Mouse (Mus musculus): ENCODE measurements at regions not wholly inside any gene's neighbourhood (a gene's known extent, or its start where the extent isn't known, plus 50 kb on each side); places are given as distances from the start of the nearest gene placed in this dataset.

- H3K27ac ChIP-seq (replicated peaks), result no peak overlapping the region
- H3K27me3 ChIP-seq (replicated peaks; ENCODE audit: low read depth, poor library complexity, severe bottlenecking), result no peaks in the 10 kb centered on the region
- no peak overlapping the region for H3K4me3 ChIP-seq
- 82% methylated on average over 13 of the region's 13 CpGs for WGBS
- H3K36me3 ChIP-seq (replicated peaks), result no peaks in the 10 kb centered on the region
- no peak for DNase-seq (ENCODE audit: low spot score)
- H3K4me1 ChIP-seq, result no peaks in the 10 kb centered on the region
- no peaks in the 10 kb centered on the region for H3K9me3 ChIP-seq
Measured at GRCm38 (mm10) chr13:71034926-71035687, 193.5 kb upstream of the Adamts16 start.

GRCm38 (mm10) chr13:71008216-71008615, 166.6 kb upstream of the Adamts16 start:
- WGBS, result 18% methylated on average over 3 of the region's 3 CpGs

GRCm38 (mm10) chr13:71006117-71006516, 164.5 kb upstream of the Adamts16 start:
- Histone ChIP-seq H3K27me3 (replicated peaks; ENCODE audit: low read depth, poor library complexity, severe bottlenecking) (no peaks in the 10 kb centered on the region), H3K27ac (replicated peaks) (no peak overlapping the region), H3K4me3 (no peak overlapping the region), H3K9me3 (no peaks in the 10 kb centered on the region), H3K4me1 (no peaks in the 10 kb centered on the region), H3K36me3 (replicated peaks) (no peaks in the 10 kb centered on the region)
- 17% methylated on average over 1 of the region's 1 CpGs for WGBS
- peak; percentile 63 for DNase-seq (ENCODE audit: low spot score)

More at GRCm38 (mm10) chr13:71008216-71008615, 166.6 kb upstream of the Adamts16 start:
- Histone ChIP-seq H3K4me3 (no peak overlapping the region), H3K27me3 (replicated peaks; ENCODE audit: low read depth, poor library complexity, severe bottlenecking) (no peaks in the 10 kb centered on the region), H3K9me3 (no peaks in the 10 kb centered on the region), H3K4me1 (no peaks in the 10 kb centered on the region), H3K27ac (replicated peaks) (no peak overlapping the region), H3K36me3 (replicated peaks) (no peaks in the 10 kb centered on the region)
- DNase-seq (ENCODE audit: low spot score), result peak; percentile 39

GRCm38 (mm10) chr13:71003517-71003916, 161.9 kb upstream of the Adamts16 start:
- no peak overlapping the region for H3K4me3 ChIP-seq
- no peaks in the 10 kb centered on the region for H3K4me1 ChIP-seq
- H3K9me3 ChIP-seq, result no peaks in the 10 kb centered on the region
- no peaks in the 10 kb centered on the region for H3K36me3 ChIP-seq (replicated peaks)
- DNase-seq (ENCODE audit: low spot score), result no peak
- 82% methylated on average over 3 of the region's 3 CpGs for WGBS
- no peaks in the 10 kb centered on the region for H3K27me3 ChIP-seq (replicated peaks; ENCODE audit: low read depth, poor library complexity, severe bottlenecking)
- no peak overlapping the region for H3K27ac ChIP-seq (replicated peaks)

- no peak overlapping the region for H3K27ac ChIP-seq (replicated peaks)
- H3K9me3 ChIP-seq, result no peaks in the 10 kb centered on the region
- H3K4me3 ChIP-seq, result no peak overlapping the region
- DNase-seq (ENCODE audit: low spot score), result peak; percentile 69
- H3K27me3 ChIP-seq (replicated peaks; ENCODE audit: low read depth, poor library complexity, severe bottlenecking), result no peaks in the 10 kb centered on the region
- no peaks in the 10 kb centered on the region for H3K4me1 ChIP-seq
- no peaks in the 10 kb centered on the region for H3K36me3 ChIP-seq (replicated peaks)
- 14% methylated on average over 2 of the region's 2 CpGs for WGBS
Measured at GRCm38 (mm10) chr13:71001278-71001677, 159.7 kb upstream of the Adamts16 start.

- Histone ChIP-seq H3K4me3 (no peak overlapping the region), H3K27ac (replicated peaks) (no peak overlapping the region), H3K27me3 (replicated peaks; ENCODE audit: low read depth, poor library complexity, severe bottlenecking) (no peaks in the 10 kb centered on the region), H3K9me3 (no peaks in the 10 kb centered on the region), H3K4me1 (no peaks in the 10 kb centered on the region), H3K36me3 (replicated peaks) (no peaks in the 10 kb centered on the region)
- DNase-seq (ENCODE audit: low spot score), result no peak
- WGBS, result 63% methylated on average over 5 of the region's 5 CpGs
Measured at GRCm38 (mm10) chr13:71000422-71001008, 158.9 kb upstream of the Adamts16 start.

- H3K9me3 ChIP-seq, result no peaks in the 10 kb centered on the region
- no peaks in the 10 kb centered on the region for H3K27me3 ChIP-seq (replicated peaks; ENCODE audit: low read depth, poor library complexity, severe bottlenecking)
- WGBS, result 73% methylated on average over 1 of the region's 1 CpGs
- DNase-seq (ENCODE audit: low spot score), result no peak
- H3K4me3 ChIP-seq, result no peak overlapping the region
- no peaks in the 10 kb centered on the region for H3K4me1 ChIP-seq
- no peak overlapping the region for H3K27ac ChIP-seq (replicated peaks)
- H3K36me3 ChIP-seq (replicated peaks), result no peaks in the 10 kb centered on the region
Measured at GRCm38 (mm10) chr13:70993522-70993921, 151.9 kb upstream of the Adamts16 start.

GRCm38 (mm10) chr13:70989999-70990645, 148.5 kb upstream of the Adamts16 start:
- DNase-seq (ENCODE audit: low spot score), result no peak
- Histone ChIP-seq H3K36me3 (replicated peaks) (no peaks in the 10 kb centered on the region), H3K27ac (replicated peaks) (no peak overlapping the region), H3K4me3 (no peak overlapping the region), H3K9me3 (no peaks in the 10 kb centered on the region), H3K27me3 (replicated peaks; ENCODE audit: low read depth, poor library complexity, severe bottlenecking) (no peaks in the 10 kb centered on the region), H3K4me1 (peaks cover 6% of the 10 kb centered on the region; the same call in 1 of the 2 replicates)
- 84% methylated on average over 10 of the region's 10 CpGs for WGBS

GRCm38 (mm10) chr13:70979344-70979743, 137.7 kb upstream of the Adamts16 start:
- H3K27me3 ChIP-seq (replicated peaks; ENCODE audit: low read depth, poor library complexity, severe bottlenecking), result no peaks in the 10 kb centered on the region
- H3K36me3 ChIP-seq (replicated peaks), result no peaks in the 10 kb centered on the region
- H3K4me3 ChIP-seq, result no peak overlapping the region
- no peaks in the 10 kb centered on the region for H3K9me3 ChIP-seq
- H3K4me1 ChIP-seq, result peaks cover 5% of the 10 kb centered on the region
- 85% methylated on average over 1 of the region's 1 CpGs for WGBS
- no peak for DNase-seq (ENCODE audit: low spot score)
- H3K27ac ChIP-seq (replicated peaks), result no peak overlapping the region

GRCm38 (mm10) chr13:70978547-70979307, 137.1 kb upstream of the Adamts16 start:
- Histone ChIP-seq H3K9me3 (no peaks in the 10 kb centered on the region), H3K27ac (replicated peaks) (no peak overlapping the region), H3K27me3 (replicated peaks; ENCODE audit: low read depth, poor library complexity, severe bottlenecking) (no peaks in the 10 kb centered on the region), H3K36me3 (replicated peaks) (no peaks in the 10 kb centered on the region), H3K4me3 (no peak overlapping the region), H3K4me1 (peaks cover 5% of the 10 kb centered on the region)
- DNase-seq (ENCODE audit: low spot score), result no peak
- 75% methylated on average over 4 of the region's 5 CpGs for WGBS

GRCm38 (mm10) chr13:70969596-70969995, 128.0 kb upstream of the Adamts16 start:
- H3K4me3 ChIP-seq, result no peak overlapping the region
- DNase-seq (ENCODE audit: low spot score), result peak; percentile 57

GRCm38 (mm10) chr13:70967781-70968180, 126.2 kb upstream of the Adamts16 start:
- H3K36me3 ChIP-seq (replicated peaks), result no peaks in the 10 kb centered on the region
- peaks cover 17% of the 10 kb centered on the region for H3K4me1 ChIP-seq
- no peak overlapping the region for H3K27ac ChIP-seq (replicated peaks)
- no peaks in the 10 kb centered on the region for H3K27me3 ChIP-seq (replicated peaks; ENCODE audit: low read depth, poor library complexity, severe bottlenecking)
- H3K4me3 ChIP-seq, result no peak overlapping the region
- DNase-seq (ENCODE audit: low spot score), result no peak
- WGBS, result 67% methylated on average over 3 of the region's 3 CpGs
- H3K9me3 ChIP-seq, result no peaks in the 10 kb centered on the region

More at GRCm38 (mm10) chr13:70969596-70969995, 128.0 kb upstream of the Adamts16 start:
- H3K4me1 ChIP-seq, result peaks cover 17% of the 10 kb centered on the region
- no peaks in the 10 kb centered on the region for H3K27me3 ChIP-seq (replicated peaks; ENCODE audit: low read depth, poor library complexity, severe bottlenecking)
- WGBS, result 50% methylated on average over 9 of the region's 9 CpGs
- H3K27ac ChIP-seq (replicated peaks), result no peak overlapping the region
- no peaks in the 10 kb centered on the region for H3K9me3 ChIP-seq
- no peaks in the 10 kb centered on the region for H3K36me3 ChIP-seq (replicated peaks)
